Mouse (Mus musculus) lung, postnatal 0 days (tissue): ENCODE data around the gene Sost.
A peak's percentile ranks its signal among the peaks of the same experiment; 100 is the strongest.

Experiments
- CTCF ChIP-seq: IDR thresholded peaks from 2 replicates; pipeline ENCODE4 v1.5.1; 2016; ENCODE audit warnings: antibody characterized with exemption, mild to moderate bottlenecking
- EP300 ChIP-seq: IDR thresholded peaks from 2 replicates; pipeline ENCODE4 v1.6.1; 2016; ENCODE audit warnings: antibody characterized with exemption, mild to moderate bottlenecking, control low read depth

- peak; percentile 63 for TF ChIP-seq CTCF
- no peak for TF ChIP-seq EP300
These were observed 8.1 kb upstream of the Sost start for GRCm38 (mm10) chr11:101974923-101975322.
